Mouse (Mus musculus) limb, embryonic 15.5 days (tissue): ENCODE measurements at regions not wholly inside any gene's neighbourhood (a gene's known extent, or its start where the extent isn't known, plus 50 kb on each side); places are given as distances from the start of the nearest gene placed in this dataset.
"Not testable (repeated sequence)": the region's sequence is repeated elsewhere in the genome, so short reads cannot be mapped to it uniquely, and the experiment has no call there.

Source experiments
- ATAC-seq: fragments of 200-750 bp; cut with Nextera tagmentation; 2 replicates; pipeline ENCODE4 v1.8.0; 2017; ENCODE audit warnings: low read depth, moderate TSS enrichment; ENCODE audit not compliant: insufficient number of reproducible peaks, low FRiP score, low TSS enrichment
- H3K27ac ChIP-seq: fragments of 300-500 bp; sonication (generic); 2 replicates; pipeline ENCODE4 v1.5.1; 2015; ENCODE audit warnings: moderate library complexity, mild to moderate bottlenecking, inconsistent platforms
- H3K27me3 ChIP-seq: fragments of 300-500 bp; sonication (generic); 2 replicates; pipeline ENCODE4 v1.6.1; 2015; ENCODE audit warnings: inconsistent platforms
- H3K36me3 ChIP-seq: fragments of 300-500 bp; sonication (generic); 2 replicates; pipeline ENCODE4 v1.6.1; 2015; ENCODE audit warnings: inconsistent platforms
- H3K4me1 ChIP-seq: fragments of 300-500 bp; sonication (generic); 2 replicates; pipeline ENCODE4 v1.6.1; 2015; ENCODE audit warnings: inconsistent platforms
- H3K4me2 ChIP-seq: fragments of 300-500 bp; sonication (generic); 2 replicates; pipeline ENCODE4 v1.6.1; 2015; ENCODE audit warnings: mild to moderate bottlenecking, inconsistent platforms
- H3K4me3 ChIP-seq: fragments of 300-500 bp; sonication (generic); 2 replicates; pipeline ENCODE4 v1.5.1; 2015; ENCODE audit warnings: mild to moderate bottlenecking, inconsistent platforms
- H3K9ac ChIP-seq: fragments of 300-500 bp; sonication (generic); 2 replicates; pipeline ENCODE4 v1.6.1; 2015; ENCODE audit warnings: inconsistent platforms
- H3K9me3 ChIP-seq: fragments of 300-500 bp; sonication (generic); 2 replicates; pipeline ENCODE4 v1.6.1; 2016; ENCODE audit warnings: inconsistent platforms
- WGBS: fragments of 180-500 bp; shearing (Covaris S2); methylation state at CpG from one replicate; pipeline ENCODE4 v1.1.7; 2015; 5-methylcytosine and 5-hydroxymethylcytosine counted together

- not testable (repeated sequence) for H3K4me1 ChIP-seq, H3K4me3 ChIP-seq, H3K9me3 ChIP-seq, ATAC-seq, H3K9ac ChIP-seq, H3K4me2 ChIP-seq, H3K36me3 ChIP-seq, H3K27ac ChIP-seq, H3K27me3 ChIP-seq
- WGBS: 90% methylated on average over 10 of the region's 16 CpGs
Observed at GRCm38 (mm10) chr6:140869523-140869922, 140.4 kb downstream of the Gm11077 start.

GRCm38 (mm10) chr6:140874831-140875230 lies 145.7 kb downstream of the Gm11077 start:
- Histone ChIP-seq H3K4me1 (no peaks in the 10 kb centered on the region), H3K27ac (no peak overlapping the region), H3K9me3 (no peaks in the 10 kb centered on the region), H3K9ac (no peak overlapping the region), H3K27me3 (no peaks in the 10 kb centered on the region), H3K36me3 (no peaks in the 10 kb centered on the region), H3K4me3 (no peak overlapping the region), H3K4me2 (no peak overlapping the region)
- 57% methylated on average over 3 of the region's 3 CpGs for WGBS
- no peak for ATAC-seq

- no peaks in the 10 kb centered on the region for H3K4me1 ChIP-seq
- ATAC-seq: no peak
- no peak overlapping the region for H3K4me3 ChIP-seq
- H3K9ac ChIP-seq: no peak overlapping the region
- no peak overlapping the region for H3K27ac ChIP-seq
- H3K4me2 ChIP-seq: no peak overlapping the region
- no peaks in the 10 kb centered on the region for H3K9me3 ChIP-seq
- no peaks in the 10 kb centered on the region for H3K27me3 ChIP-seq
- no peaks in the 10 kb centered on the region for H3K36me3 ChIP-seq
Observed at GRCm38 (mm10) chr6:140883651-140884050, 154.6 kb downstream of the Gm11077 start.

DNA sequence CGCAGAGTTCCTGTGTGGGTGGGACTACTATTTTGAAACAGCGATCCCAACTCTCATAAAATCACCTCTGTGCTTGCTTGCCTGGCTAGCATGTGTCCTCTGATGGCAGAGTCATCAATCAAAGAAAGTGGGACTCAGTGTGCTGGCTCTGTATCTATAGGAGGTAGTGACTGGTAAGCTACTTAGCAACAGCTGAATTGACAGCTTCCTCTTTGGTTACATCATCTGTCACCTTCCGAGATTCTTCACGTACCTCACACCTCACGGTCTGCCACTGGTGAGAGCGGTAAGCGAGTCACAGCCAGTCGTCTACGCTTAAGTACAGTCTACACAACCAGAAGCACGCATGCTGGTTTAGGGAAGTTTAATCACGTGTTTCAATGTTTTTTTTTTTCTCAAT lies 159.5 kb downstream of the Gm11077 start:
- ATAC-seq: no peak
- no peak overlapping the region for H3K4me2 ChIP-seq
- H3K4me3 ChIP-seq: no peak overlapping the region

GRCm38 (mm10) chr6:140890060-140890459 lies 161.0 kb downstream of the Gm11077 start:
- ATAC-seq: no peak
- 70% methylated on average over 5 of the region's 5 CpGs for WGBS
- no peak overlapping the region for H3K4me3 ChIP-seq

More for the DNA sequence above, 159.5 kb downstream of the Gm11077 start:
- no peaks in the 10 kb centered on the region for H3K27me3 ChIP-seq
- no peak overlapping the region for H3K9ac ChIP-seq
- WGBS: 16% methylated on average over 11 of the region's 11 CpGs
- no peaks in the 10 kb centered on the region for H3K4me1 ChIP-seq
- H3K36me3 ChIP-seq: no peaks in the 10 kb centered on the region
- no peaks in the 10 kb centered on the region for H3K9me3 ChIP-seq
- no peak overlapping the region for H3K27ac ChIP-seq

DNA sequence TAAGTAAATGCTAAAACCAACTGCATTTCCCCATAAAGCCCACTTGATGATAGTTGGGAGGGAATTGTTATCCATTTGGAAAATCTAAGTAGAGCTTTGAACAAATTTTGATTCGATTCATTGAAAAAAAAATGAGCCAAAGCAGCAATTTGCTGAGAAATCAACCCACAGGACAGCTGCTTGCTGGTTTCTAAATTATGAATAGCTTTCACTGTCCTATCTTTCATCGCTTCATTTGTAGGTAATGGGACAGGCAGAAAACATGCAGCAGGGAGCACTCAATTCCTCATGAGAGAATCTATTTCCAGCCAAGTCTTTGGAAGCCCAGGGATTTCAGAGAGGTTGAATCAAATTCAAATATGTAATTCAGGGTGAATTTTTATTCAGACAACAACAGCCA lies 161.5 kb downstream of the Gm11077 start:
- Histone ChIP-seq H3K9ac (no peak overlapping the region), H3K9me3 (no peaks in the 10 kb centered on the region), H3K27ac (no peak overlapping the region), H3K4me1 (peaks cover 5% of the 10 kb centered on the region; the same call in 1 of the 2 replicates), H3K36me3 (no peaks in the 10 kb centered on the region), H3K4me3 (no peak overlapping the region), H3K4me2 (no peak overlapping the region), H3K27me3 (no peaks in the 10 kb centered on the region)
- ATAC-seq: no peak
- WGBS: 77% methylated on average over 2 of the region's 2 CpGs

More at GRCm38 (mm10) chr6:140890060-140890459, 161.0 kb downstream of the Gm11077 start:
- no peaks in the 10 kb centered on the region for H3K36me3 ChIP-seq
- H3K27ac ChIP-seq: no peak overlapping the region
- no peaks in the 10 kb centered on the region for H3K9me3 ChIP-seq
- H3K27me3 ChIP-seq: no peaks in the 10 kb centered on the region
- no peak overlapping the region for H3K4me2 ChIP-seq
- peaks cover 5% of the 10 kb centered on the region; the same call in 1 of the 2 replicates for H3K4me1 ChIP-seq
- H3K9ac ChIP-seq: no peak overlapping the region

DNA sequence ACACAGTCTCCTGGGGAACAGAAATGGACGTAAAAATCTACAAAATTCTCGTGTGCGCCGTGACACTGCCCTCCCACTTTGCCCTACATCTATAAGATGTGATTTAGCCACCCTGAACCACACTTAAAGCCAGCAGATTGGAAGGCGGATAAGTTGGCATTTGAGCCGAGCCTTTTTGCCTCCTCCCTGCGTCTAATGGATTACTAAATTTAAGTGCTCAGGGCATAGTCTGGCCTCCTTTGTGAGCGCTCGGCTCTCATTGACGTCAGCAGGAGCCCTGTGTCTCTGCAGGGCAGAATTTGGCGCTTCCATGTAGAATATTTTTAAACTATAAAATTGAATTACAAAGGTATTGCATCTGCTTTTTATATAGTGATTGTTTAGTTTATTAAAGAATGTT lies 165.4 kb downstream of the Gm11077 start:
- peaks cover 11% of the 10 kb centered on the region; the same call in 1 of the 2 replicates for H3K4me1 ChIP-seq
- H3K4me2 ChIP-seq: no peak overlapping the region
- WGBS: 38% methylated on average over 11 of the region's 11 CpGs
- H3K9ac ChIP-seq: no peak overlapping the region
- no peaks in the 10 kb centered on the region for H3K9me3 ChIP-seq
- H3K4me3 ChIP-seq: no peak overlapping the region
- H3K27me3 ChIP-seq: no peaks in the 10 kb centered on the region
- no peak for ATAC-seq
- no peaks in the 10 kb centered on the region for H3K36me3 ChIP-seq
- H3K27ac ChIP-seq: no peak overlapping the region

DNA sequence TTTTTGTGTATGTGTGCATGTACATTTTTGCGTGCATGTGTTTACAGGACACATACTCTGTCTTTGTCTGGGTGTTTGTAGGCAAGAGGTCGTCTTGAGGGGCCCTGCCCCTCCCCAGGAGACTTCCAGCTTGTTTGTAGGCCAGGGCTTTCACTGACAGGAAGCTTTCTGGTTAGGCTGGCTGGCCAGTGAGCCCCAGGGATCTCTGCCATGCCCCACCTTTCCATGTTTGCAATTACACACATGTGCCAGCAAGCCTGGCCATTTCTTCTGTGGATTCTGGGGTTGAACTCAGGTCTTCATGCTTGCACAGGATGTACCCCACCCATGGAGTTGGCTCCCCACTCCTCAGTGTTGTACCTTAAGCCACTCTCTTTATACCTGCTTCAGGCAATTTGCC lies 166.4 kb downstream of the Gm11077 start:
- Histone ChIP-seq H3K9ac (no peak overlapping the region), H3K4me3 (no peak overlapping the region), H3K27me3 (no peaks in the 10 kb centered on the region), H3K36me3 (no peaks in the 10 kb centered on the region), H3K27ac (no peak overlapping the region), H3K4me2 (no peak overlapping the region), H3K4me1 (peaks cover 11% of the 10 kb centered on the region; the same call in 1 of the 2 replicates), H3K9me3 (no peaks in the 10 kb centered on the region)
- ATAC-seq: no peak
- 40% methylated on average over 2 of the region's 2 CpGs for WGBS

DNA sequence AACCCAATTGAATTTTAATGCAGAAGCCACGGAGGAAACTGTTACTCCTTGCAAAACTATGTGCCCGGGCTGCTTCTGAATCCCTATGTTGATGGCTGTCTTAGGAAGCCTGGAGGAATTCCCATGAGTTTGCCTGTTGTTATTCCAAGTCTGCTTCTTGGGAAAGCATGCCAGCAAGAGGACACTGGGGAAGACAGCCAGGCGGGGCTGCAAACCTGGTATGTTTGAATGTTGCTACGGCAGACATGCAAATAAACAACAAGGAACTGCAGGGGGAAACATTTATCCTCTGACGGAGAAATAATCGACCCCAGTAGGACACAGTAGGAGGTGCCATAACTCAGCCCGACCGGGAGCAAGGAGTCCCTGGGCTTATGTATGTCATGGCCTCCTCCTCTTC lies 168.0 kb downstream of the Gm11077 start:
- Histone ChIP-seq H3K4me3 (no peak overlapping the region), H3K4me2 (no peak overlapping the region), H3K27ac (no peak overlapping the region), H3K9ac (no peak overlapping the region), H3K36me3 (no peaks in the 10 kb centered on the region), H3K9me3 (no peaks in the 10 kb centered on the region), H3K4me1 (peaks cover 11% of the 10 kb centered on the region; the same call in 1 of the 2 replicates), H3K27me3 (no peaks in the 10 kb centered on the region)
- no peak for ATAC-seq
- 25% methylated on average over 8 of the region's 8 CpGs for WGBS

DNA sequence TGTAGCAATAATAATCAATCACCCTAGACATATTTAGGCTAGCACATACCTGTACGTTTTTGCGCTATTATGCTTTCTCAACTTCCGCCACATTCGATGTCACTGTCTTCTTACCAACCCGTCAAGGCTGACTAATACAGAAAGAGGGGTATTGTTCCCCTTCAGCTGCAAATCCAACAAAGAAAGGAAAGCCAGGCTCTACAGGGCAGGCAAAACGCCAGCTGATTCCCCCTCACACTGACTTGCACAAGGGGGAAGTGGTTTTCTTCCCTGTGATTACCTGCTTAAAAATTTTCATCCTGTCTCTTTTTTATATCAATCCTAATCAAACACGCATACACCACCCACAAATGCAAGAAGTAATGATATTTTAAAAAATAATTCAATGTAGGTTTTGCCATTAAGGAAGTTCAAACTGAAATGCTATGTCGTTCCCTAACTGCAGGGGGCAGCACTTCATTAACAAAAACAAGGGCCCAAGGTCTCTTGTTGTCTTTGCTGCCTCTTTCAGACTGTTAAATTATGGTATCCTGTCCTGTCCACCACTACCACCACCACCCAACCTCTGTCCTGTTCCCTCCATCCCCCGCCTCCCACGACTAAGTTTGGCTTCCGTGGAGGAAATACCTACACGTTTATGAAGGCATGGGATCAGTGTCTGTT lies 195.4 kb downstream of the Gm11077 start:
- no peak overlapping the region for H3K4me2 ChIP-seq
- no peak overlapping the region for H3K4me3 ChIP-seq
- no peak overlapping the region for H3K27ac ChIP-seq
- no peaks in the 10 kb centered on the region for H3K36me3 ChIP-seq
- no peak overlapping the region for H3K9ac ChIP-seq
- no peaks in the 10 kb centered on the region for H3K27me3 ChIP-seq
- 55% methylated on average over 12 of the region's 12 CpGs for WGBS
- H3K9me3 ChIP-seq: no peaks in the 10 kb centered on the region
- H3K4me1 ChIP-seq: no peaks in the 10 kb centered on the region
- ATAC-seq: no peak

DNA sequence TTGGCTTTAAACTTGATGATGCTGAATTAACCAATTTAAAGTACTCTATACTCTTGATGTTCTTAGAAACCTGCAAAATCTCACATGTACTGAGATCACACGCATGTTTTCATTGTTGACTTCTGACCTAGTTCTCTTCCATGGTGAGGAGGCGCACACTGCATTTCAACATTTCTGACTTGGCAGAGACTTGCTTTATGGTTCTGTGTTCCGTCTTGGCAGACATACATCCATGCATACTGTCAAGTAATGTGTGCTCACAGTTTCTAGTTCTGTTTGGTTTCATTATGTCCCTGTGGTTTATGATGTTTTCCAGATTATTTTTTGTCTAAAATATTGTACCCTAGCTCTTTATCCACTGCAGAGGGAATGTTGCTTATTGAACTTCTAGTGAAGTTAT lies 198.5 kb downstream of the Gm11077 start:
- Histone ChIP-seq H3K36me3 (no peaks in the 10 kb centered on the region), H3K4me1 (no peaks in the 10 kb centered on the region), H3K4me2 (no peak overlapping the region), H3K9me3 (no peaks in the 10 kb centered on the region), H3K9ac (no peak overlapping the region), H3K27ac (no peak overlapping the region), H3K4me3 (no peak overlapping the region), H3K27me3 (no peaks in the 10 kb centered on the region)
- no peak for ATAC-seq
- WGBS: 80% methylated on average over 3 of the region's 3 CpGs

DNA sequence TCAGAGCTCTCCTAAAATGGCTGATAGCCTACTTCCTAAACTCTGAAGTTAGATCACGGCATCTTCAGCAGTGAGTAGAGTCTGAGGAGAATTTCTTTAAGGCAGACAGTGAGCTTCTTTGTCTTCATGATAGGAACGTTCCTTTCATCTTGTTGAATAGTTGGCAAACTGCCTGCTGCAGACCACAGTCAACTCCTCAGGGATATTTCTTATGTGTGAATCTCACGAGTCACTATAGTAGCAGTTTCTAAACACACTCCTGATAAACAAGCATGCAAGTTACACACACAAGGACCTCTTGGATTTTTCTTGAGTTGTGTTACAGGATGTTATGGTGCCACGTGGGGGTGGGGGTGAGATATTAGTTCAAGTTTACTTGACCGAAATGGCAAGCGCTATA lies 205.2 kb downstream of the Gm11077 start:
- H3K4me2 ChIP-seq: no peak overlapping the region
- no peak overlapping the region for H3K4me3 ChIP-seq
- no peaks in the 10 kb centered on the region for H3K4me1 ChIP-seq
- no peak overlapping the region for H3K27ac ChIP-seq
- no peaks in the 10 kb centered on the region for H3K36me3 ChIP-seq
- ATAC-seq: no peak
- WGBS: 73% methylated on average over 6 of the region's 6 CpGs
- no peaks in the 10 kb centered on the region for H3K9me3 ChIP-seq
- H3K27me3 ChIP-seq: no peaks in the 10 kb centered on the region
- H3K9ac ChIP-seq: no peak overlapping the region

DNA sequence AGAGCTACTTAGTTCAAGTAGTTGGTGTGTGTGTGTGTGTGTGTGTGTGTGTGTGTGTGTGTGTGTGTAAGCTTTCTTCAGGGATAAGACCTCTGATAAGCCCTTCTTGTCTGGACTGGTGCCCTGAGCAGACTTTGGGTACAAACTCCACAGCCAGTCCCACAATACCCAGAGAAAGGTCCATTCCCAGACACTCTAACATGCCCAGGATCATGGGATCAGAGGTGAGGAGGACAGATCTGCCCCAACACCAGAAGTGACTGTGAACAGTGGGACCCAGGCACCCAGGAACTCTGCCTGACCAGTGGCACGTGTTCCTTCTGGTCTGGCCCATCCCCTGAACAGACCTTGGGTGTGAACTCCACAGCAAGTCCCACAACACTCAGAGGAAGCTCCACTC lies 208.9 kb downstream of the Gm11077 start:
- no peak overlapping the region for H3K9ac ChIP-seq
- H3K9me3 ChIP-seq: no peaks in the 10 kb centered on the region
- WGBS: 77% methylated on average over 1 of the region's 1 CpGs
- H3K27ac ChIP-seq: no peak overlapping the region
- H3K4me2 ChIP-seq: no peak overlapping the region
- no peak overlapping the region for H3K4me3 ChIP-seq
- H3K4me1 ChIP-seq: no peaks in the 10 kb centered on the region
- H3K27me3 ChIP-seq: no peaks in the 10 kb centered on the region
- no peaks in the 10 kb centered on the region for H3K36me3 ChIP-seq
- no peak for ATAC-seq
